Mouse (Mus musculus): Measurements from ENCODE around the gene Aagab.

DNA sequence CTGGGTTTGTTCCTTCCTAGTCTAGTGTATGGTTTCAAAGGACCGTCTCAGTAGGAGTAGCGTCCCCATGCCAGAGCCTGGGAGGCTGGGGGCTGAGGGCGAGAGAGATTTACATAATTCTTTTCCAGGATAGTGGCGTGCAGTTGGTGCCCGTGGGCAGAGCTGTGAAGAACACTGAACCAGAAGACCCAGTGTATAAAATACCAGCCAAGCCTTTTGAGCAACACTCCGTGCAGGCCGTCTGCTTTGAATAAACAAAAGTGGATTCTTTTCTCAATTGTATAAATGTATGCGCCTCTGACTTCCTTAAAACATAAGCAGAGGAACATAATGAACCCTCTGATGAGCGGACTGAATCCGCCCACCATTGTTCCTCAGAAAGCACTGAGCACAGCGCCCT, 30.5 kb downstream of the Aagab start:
- no peak for TF ChIP-seq CTCF (IDR thresholded peaks at IDR 0.05; ENCODE audit: extremely low read depth, insufficient read depth, insufficient read length, insufficient replicate concordance)
- TF ChIP-seq POLR2A (IDR thresholded peaks at IDR 0.05; ENCODE audit: low read depth, low read length): no peak
